Mouse (Mus musculus) G1E (cell line): ENCODE data around the gene Stk25. TPM values are rescaled to one million over a fixed set of nuclear protein-coding genes. Genes with fewer than 3 reads are reported as not detected.

Experiments
- ATAC-seq: 2 replicates; pipeline ENCODE4 v1.8.0; 2016; ENCODE audit warnings: mild to moderate bottlenecking; ENCODE audit not compliant: insufficient number of reproducible peaks, poor library complexity, low FRiP score, severe bottlenecking; ENCODE audit errors: extremely low read depth
- DNase-seq: peaks from one replicate; pipeline ENCODE4 v3.0.0; 2012; ENCODE audit warnings: low spot score
- H3K27me3 ChIP-seq: 2 replicates; pipeline ENCODE4 v1.6.1; 2012; ENCODE audit warnings: mild to moderate bottlenecking, low read length, inconsistent platforms; ENCODE audit not compliant: insufficient read depth
- H3K36me3 ChIP-seq: replicated peaks from 2 replicates; pipeline ENCODE3; 2012; ENCODE audit warnings: mild to moderate bottlenecking, inconsistent platforms
- H3K4me1 ChIP-seq: 2 replicates; pipeline ENCODE4 v1.6.1; 2012; ENCODE audit warnings: low read depth, low read length, inconsistent platforms, mixed read lengths; ENCODE audit not compliant: insufficient read depth
- H3K4me3 ChIP-seq: 2 replicates; pipeline ENCODE4 v1.5.1; 2012; ENCODE audit warnings: low read depth, mild to moderate bottlenecking, inconsistent platforms, low read length, moderate library complexity, mixed read lengths
- H3K9me3 ChIP-seq: replicated peaks from 2 replicates; pipeline ENCODE4 v1.6.1; 2012; ENCODE audit warnings: inconsistent platforms
- CTCF ChIP-seq: IDR thresholded peaks from 2 replicates; pipeline ENCODE4 v1.5.1; 2012; ENCODE audit warnings: low read depth, low read length, inconsistent platforms, mixed read lengths
- GATA1 ChIP-seq: IDR thresholded peaks from 2 replicates; pipeline ENCODE4 v1.6.1; 2012; ENCODE audit warnings: borderline replicate concordance, low read length, inconsistent platforms, mixed read lengths
- GATA2 ChIP-seq: IDR thresholded peaks from 2 replicates; pipeline ENCODE4 v1.6.1; 2012; ENCODE audit warnings: low read depth, low read length, inconsistent platforms, borderline replicate concordance
- POLR2AphosphoS5 ChIP-seq: IDR thresholded peaks from 2 replicates; pipeline ENCODE4 v1.6.1; 2012; ENCODE audit warnings: low read depth, low read length, inconsistent platforms; ENCODE audit not compliant: insufficient replicate concordance
- TAL1 ChIP-seq: conservative IDR thresholded peaks from 2 replicates; pipeline ENCODE4 v1.6.1; 2012; ENCODE audit warnings: low read depth, low read length, inconsistent platforms, mixed read lengths
- polyA plus RNA-seq: library from polyadenylated mRNA; stranded (reverse); fragments of >175 nt; gene quantifications from 2 replicates; pipeline ENCODE4 v1.2.3, GENCODE M21; 2012
- total RNA-seq, 2 experiments: library from RNA; stranded (forward) in 1 of 2; stranded (reverse) in 1 of 2; fragments of 200-1000 nt in 1 of 2; fragments of >200 nt in 1 of 2; fragmentation: Nextera tagmentation in 1 of 2; gene quantifications; 2 replicates each; pipeline ENCODE4 v1.2.3; 2014 to 2017

Gene Stk25
- total and polyA plus RNA-seq, 3 experiments = 23.4 to 116 (median 64.8) TPM

DNA sequence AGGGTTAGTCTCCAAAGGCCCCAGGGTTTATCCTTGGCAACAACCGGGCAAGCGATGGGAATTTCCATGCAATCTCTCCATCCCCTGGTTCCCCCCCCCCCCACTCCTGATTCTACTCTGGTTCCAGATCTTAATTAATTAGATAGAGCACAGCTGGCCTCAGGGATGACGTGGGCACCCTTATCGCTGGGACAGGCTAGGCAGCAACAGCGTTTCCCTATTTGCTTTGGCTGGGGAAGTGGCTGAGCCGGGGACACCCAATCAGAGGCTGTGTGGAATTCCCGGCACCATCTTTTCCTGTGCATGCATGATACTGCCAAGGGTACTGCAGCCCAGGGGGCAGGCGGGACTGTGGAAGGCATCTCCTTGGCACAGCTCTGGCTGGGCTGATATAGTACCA, 29.7 kb upstream of the Stk25 start:
- Histone ChIP-seq H3K9me3 (peaks cover 6% of the 10 kb centered on the region; the same call in 1 of the 2 replicates), H3K4me3 (no peak overlapping the region), H3K27me3 (peaks cover 45% of the 10 kb centered on the region), H3K36me3 (no peaks in the 10 kb centered on the region), H3K4me1 (peaks cover 2% of the 10 kb centered on the region)
- ATAC-seq (no peak), DNase-seq (no peak)
- TF ChIP-seq POLR2AphosphoS5 (no peak), CTCF (no peak), GATA2 (no peak), TAL1 (no peak), GATA1 (no peak)

DNA sequence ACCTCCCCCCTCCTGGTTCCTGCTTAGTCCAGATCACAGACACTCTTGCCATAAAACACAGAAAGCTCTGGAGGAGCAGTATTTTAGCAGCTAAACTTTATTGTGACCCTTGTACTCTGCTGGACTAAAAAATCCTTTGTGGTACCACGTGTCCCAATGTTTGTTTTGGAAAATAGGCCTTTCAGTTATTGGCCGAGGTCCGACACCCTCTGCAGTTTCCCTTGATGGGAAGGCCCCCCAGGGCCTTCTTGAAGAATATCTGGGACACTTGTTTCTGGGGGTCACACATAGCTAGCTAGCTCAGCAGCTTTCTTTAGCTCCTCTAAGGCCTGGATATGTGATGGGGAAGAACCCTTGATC, 28.5 kb upstream of the Stk25 start:
- no peak overlapping the region for H3K4me3 ChIP-seq
- DNase-seq = no peak
- peaks cover 2% of the 10 kb centered on the region for H3K4me1 ChIP-seq
- H3K36me3 ChIP-seq = no peaks in the 10 kb centered on the region
- TF ChIP-seq CTCF = no peak
- no peak for TF ChIP-seq GATA1
- TF ChIP-seq GATA2 = no peak
- no peak for TF ChIP-seq TAL1
- no peak for TF ChIP-seq POLR2AphosphoS5
- ATAC-seq = no peak
- peaks cover 6% of the 10 kb centered on the region; the same call in 1 of the 2 replicates for H3K9me3 ChIP-seq
- peaks cover 41% of the 10 kb centered on the region for H3K27me3 ChIP-seq

DNA sequence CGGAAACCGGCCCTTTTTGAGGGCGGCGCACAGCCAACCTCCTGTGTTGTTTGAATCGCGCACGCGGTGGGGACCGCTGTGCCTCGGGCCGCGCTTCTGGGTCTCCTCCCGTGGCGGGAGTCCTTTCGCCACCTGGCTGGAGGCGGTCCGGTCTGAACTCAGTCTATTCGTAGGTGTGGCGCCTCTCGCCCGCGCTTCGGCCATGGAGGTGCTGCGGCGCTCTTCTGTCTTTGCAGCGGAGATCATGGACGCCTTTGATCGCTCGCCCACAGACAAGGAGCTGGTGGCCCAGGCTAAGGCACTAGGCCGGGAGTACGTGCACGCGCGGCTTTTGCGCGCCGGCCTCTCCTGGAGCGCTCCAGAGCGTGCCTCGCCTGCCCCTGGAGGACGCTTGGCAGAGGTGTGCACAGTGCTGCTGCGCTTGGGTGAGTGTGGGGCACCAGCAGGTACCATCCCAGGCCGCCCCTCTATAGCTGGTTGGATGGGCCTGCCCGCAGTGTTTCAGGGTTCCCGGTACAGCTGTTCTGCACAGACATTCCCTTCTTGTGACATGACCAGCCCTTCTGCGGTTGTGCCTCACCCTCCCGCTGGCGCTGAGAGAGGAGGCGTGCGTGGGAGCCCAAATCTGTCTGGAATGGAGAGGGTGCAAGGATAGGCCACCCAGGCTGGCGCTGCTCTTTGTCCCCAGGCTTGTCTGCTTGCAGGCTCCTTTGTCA, 27.9 kb upstream of the Stk25 start:
- H3K36me3 ChIP-seq = no peaks in the 10 kb centered on the region
- peaks cover 2% of the 10 kb centered on the region; the same call in 1 of the 2 replicates for H3K4me1 ChIP-seq
- no peak overlapping the region for H3K4me3 ChIP-seq
- TF ChIP-seq TAL1 = no peak
- no peak for TF ChIP-seq GATA2
- no peak for TF ChIP-seq CTCF
- TF ChIP-seq GATA1 = no peak
- TF ChIP-seq POLR2AphosphoS5 = no peak
- DNase-seq (no peak), ATAC-seq (no peak)
- peaks cover 6% of the 10 kb centered on the region; the same call in 1 of the 2 replicates for H3K9me3 ChIP-seq
- H3K27me3 ChIP-seq = peaks cover 36% of the 10 kb centered on the region

DNA sequence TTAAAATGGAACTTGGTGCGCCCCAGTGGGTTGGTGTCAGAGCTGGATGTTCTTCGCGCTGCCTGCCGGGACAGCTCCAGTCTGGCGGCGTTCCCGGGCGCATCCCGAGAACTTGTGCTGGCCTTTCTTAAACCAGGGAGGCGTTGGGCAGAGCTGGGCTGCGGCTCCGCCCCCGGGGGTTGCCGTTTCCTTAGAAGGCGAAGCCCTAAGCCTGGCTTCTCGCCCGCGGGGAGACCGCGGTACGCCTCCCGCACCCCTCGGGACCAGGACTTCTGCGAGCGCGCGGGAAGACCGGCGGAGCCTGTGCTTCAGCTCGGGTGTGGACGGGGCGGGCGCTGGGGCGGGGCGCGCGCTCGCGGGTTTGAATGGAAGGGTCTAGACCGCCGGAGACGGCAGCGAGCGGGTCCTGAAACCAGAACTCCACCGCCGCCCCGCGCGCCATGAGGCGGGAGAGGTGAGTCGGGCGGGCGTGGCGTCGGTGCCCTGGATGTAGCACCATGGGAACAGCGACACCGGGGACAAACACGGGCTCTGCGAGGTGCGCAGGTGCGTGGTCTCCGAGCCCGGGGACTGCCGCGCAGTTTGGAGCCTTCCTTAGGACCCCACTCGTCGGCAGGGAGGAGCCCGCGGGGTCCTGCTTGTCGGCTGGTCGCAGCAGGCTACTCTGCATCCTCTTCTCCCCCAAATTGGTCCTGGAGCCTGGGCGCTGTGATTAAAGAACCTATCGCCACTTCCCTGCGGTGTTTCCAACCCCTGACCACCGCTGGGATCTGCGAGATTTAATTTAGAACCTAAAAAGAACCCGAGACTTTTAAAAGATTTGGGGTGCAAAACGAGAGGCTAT, 27.2 kb upstream of the Stk25 start, which contains the start of gene Bok:
Bok (plus strand) TSS at position 260 of the 844 bp plus-strand sequence.
- peaks cover 6% of the 10 kb centered on the region; the same call in 1 of the 2 replicates for H3K9me3 ChIP-seq
- peaks cover 32% of the 10 kb centered on the region for H3K27me3 ChIP-seq
- peaks cover 2% of the 10 kb centered on the region; the same call in 1 of the 2 replicates for H3K4me1 ChIP-seq
- ATAC-seq (no peak), DNase-seq (no peak)
- TF ChIP-seq POLR2AphosphoS5 (no peak), CTCF (no peak), TAL1 (no peak), GATA2 (no peak), GATA1 (no peak)
- H3K4me3 ChIP-seq = no peak within 1 kb of the TSS
- H3K36me3 ChIP-seq = no peaks in the 10 kb centered on the region

DNA sequence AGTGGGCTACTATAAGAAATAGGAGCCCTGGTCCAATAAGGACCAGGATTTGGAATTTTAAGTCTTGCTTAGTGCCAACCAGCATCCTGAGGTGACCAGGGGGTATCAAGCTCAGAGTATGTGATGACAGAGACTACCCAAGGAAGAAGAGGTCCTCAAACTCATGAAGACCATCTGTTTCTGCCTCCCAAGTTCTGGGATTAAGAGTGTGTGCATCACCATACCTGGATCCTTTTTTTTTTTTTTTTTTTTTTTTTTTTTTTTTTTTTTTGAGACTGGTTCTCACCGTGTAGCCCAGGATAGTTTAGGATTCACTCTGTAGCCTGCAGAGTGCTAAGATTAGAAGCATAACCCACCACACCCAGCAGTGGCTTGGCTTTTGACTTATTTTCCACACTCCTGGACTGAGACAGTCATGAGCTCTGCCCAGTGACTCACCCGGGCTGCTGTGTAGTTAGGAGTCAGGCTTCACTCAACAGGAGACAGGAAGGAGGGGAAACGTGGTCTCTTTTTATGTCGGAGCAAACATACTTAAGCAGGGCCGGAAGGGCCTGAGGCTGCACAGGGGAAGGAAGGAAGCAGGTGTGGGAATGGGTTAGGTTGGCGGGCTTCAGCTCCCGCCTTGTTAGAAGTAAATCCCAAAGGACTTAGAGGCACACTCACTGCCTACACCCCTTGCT, 21.6 kb upstream of the Stk25 start:
- Histone ChIP-seq H3K36me3 (no peaks in the 10 kb centered on the region), H3K27me3 (peaks cover 16% of the 10 kb centered on the region), H3K4me3 (no peak overlapping the region), H3K4me1 (peaks cover 3% of the 10 kb centered on the region; the same call in 1 of the 2 replicates), H3K9me3 (no peaks in the 10 kb centered on the region)
- no peak for DNase-seq
- ATAC-seq = no peak
- TF ChIP-seq TAL1 = no peak
- no peak for TF ChIP-seq GATA2
- no peak for TF ChIP-seq POLR2AphosphoS5
- no peak for TF ChIP-seq CTCF
- TF ChIP-seq GATA1 = no peak
